Mouse (Mus musculus): ENCODE data around the gene Cwf19l1.

The Cwf19l1 gene

GRCm38 (mm10) chr19:44063773-44064172 lies 71.9 kb downstream of the Cwf19l1 start:
- no peak for DNase-seq (ENCODE audit: low read depth, low spot score)

DNA sequence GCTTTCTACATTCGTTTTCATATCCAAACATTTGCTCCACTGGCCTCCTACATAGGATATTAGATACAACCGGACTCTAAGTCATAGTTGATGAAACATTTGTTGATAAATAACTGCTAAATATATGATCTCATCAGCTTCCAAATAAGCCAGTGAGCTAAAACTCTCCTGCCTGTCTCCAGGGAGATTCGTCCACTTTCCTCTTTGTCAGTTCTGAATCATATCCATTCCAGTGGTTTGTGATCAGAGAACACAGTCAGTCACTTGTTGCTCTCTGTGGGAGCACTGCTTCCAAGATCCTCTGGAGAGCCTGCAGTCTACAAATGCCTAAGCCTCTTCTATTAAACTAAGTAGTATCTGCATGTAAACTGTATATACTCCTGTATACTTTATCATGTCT lies 75.5 kb downstream of the Cwf19l1 start:
- peak; percentile 69 for DNase-seq (ENCODE audit: low read depth, low spot score)
